ENCODE assay signal across 24 mouse cellular contexts in genomic region chr6:52276920-52277319, GRCm38 (mm10). TPM values are rescaled to one million over a fixed set of nuclear protein-coding genes. Genes with fewer than 3 reads are reported as not detected.
"Had no signal": no experiment of that assay in that cellular context is flagged by ENCODE, and none has a peak within 500 bp of the region (broad histone marks: within the 10 kb centered on the region; RNA-seq: fewer than 3 reads in every experiment).

No protein-coding gene starts in this region.

- H3K4me2 ChIP-seq: lung, embryonic 15.5 days; midbrain, embryonic 12.5 days; midbrain, embryonic 15.5 days; neural tube, embryonic 12.5 days; stomach, embryonic 15.5 days had no signal

- H3K27ac ChIP-seq: lung, embryonic 15.5 days; macrophage; midbrain, embryonic 12.5 days; midbrain, embryonic 15.5 days; neural tube, embryonic 12.5 days; stomach, embryonic 15.5 days; stomach, postnatal 0 days had no signal

- H3K4me3 ChIP-seq: lung, embryonic 15.5 days; megakaryocyte, embryonic 14.5 days; midbrain, embryonic 12.5 days; midbrain, embryonic 15.5 days; neural tube, embryonic 12.5 days; stomach, embryonic 15.5 days had no signal

- H3K9ac ChIP-seq: liver, postnatal 0 days; lung, embryonic 15.5 days; midbrain, embryonic 12.5 days; midbrain, embryonic 15.5 days; neural tube, embryonic 12.5 days; stomach, embryonic 15.5 days had no signal

- ATAC-seq: liver, postnatal 0 days; lung, postnatal 0 days; midbrain, embryonic 15.5 days had no signal

- H3K4me1 ChIP-seq: lung, embryonic 15.5 days; midbrain, embryonic 12.5 days; midbrain, embryonic 15.5 days; neural tube, embryonic 12.5 days; stomach, embryonic 15.5 days had no signal

- DNase-seq: liver, postnatal 0 days; lung, adult 2 months; lung, postnatal 14 days; lung, postnatal 36 days; right cerebral cortex, postnatal 14 days; thymus, adult 2 months; thymus, postnatal 25 days; thymus, postnatal 4 days had no signal

- H3K36me3 ChIP-seq: lung, embryonic 15.5 days; midbrain, embryonic 12.5 days; midbrain, embryonic 15.5 days; neural tube, embryonic 12.5 days; stomach, embryonic 15.5 days had no signal

- H3K9me3 ChIP-seq: megakaryocyte, embryonic 14.5 days; midbrain, embryonic 12.5 days; midbrain, embryonic 15.5 days; neural tube, embryonic 12.5 days; stomach, embryonic 15.5 days had no signal

RNA-seq across cellular contexts. Expression of gene Hoxa13, which starts 16.2 kb away (rescaled TPM):
- total RNA-seq: megakaryocyte progenitor cell, adult 5-6 weeks; midbrain, postnatal 0 days; monocyte, adult 5-6 weeks; neutrophil, adult 5-6 weeks had no signal
- polyA plus RNA-seq: liver, postnatal 0 days; lung, adult 2 months; lung, embryonic 15.5 days; lung, postnatal 0 days; macrophage; midbrain, embryonic 12.5 days; midbrain, embryonic 15.5 days; midbrain, postnatal 0 days; neural tube, embryonic 14.5 days; spleen, adult 2 months; stomach, embryonic 15.5 days; stomach, postnatal 0 days; testis, adult 2 months; thymus, adult 2 months had no signal

RNA-seq across cellular contexts. Expression of gene Hoxa11, which starts 31.3 kb away (rescaled TPM):
- total RNA-seq: megakaryocyte progenitor cell, adult 5-6 weeks; midbrain, postnatal 0 days; monocyte, adult 5-6 weeks; neutrophil, adult 5-6 weeks had no signal
- polyA plus RNA-seq: liver, postnatal 0 days; lung, adult 2 months; lung, embryonic 15.5 days; lung, postnatal 0 days; macrophage; midbrain, embryonic 12.5 days; midbrain, postnatal 0 days; spleen, adult 2 months; stomach, postnatal 0 days; testis, adult 2 months; thymus, adult 2 months had no signal

RNA-seq across cellular contexts. Expression of gene Hoxa10, which starts 36.3 kb away (rescaled TPM):
- total RNA-seq: midbrain, postnatal 0 days; monocyte, adult 5-6 weeks; neutrophil, adult 5-6 weeks had no signal
- polyA plus RNA-seq: liver, postnatal 0 days; lung, adult 2 months; lung, postnatal 0 days; macrophage; midbrain, embryonic 12.5 days; midbrain, postnatal 0 days; spleen, adult 2 months; stomach, postnatal 0 days; thymus, adult 2 months had no signal

RNA-seq across cellular contexts. Expression of gene Evx1, which starts 36.4 kb away (rescaled TPM):
- total RNA-seq: megakaryocyte progenitor cell, adult 5-6 weeks; monocyte, adult 5-6 weeks; neutrophil, adult 5-6 weeks had no signal
- polyA plus RNA-seq: liver, postnatal 0 days; lung, adult 2 months; lung, postnatal 0 days; macrophage; spleen, adult 2 months; stomach, embryonic 15.5 days; stomach, postnatal 0 days; thymus, adult 2 months had no signal

RNA-seq across cellular contexts. Expression of gene Hoxa9, which starts 46.0 kb away (rescaled TPM):
- total RNA-seq: midbrain, postnatal 0 days; monocyte, adult 5-6 weeks; neutrophil, adult 5-6 weeks had no signal
- polyA plus RNA-seq: lung, adult 2 months; midbrain, embryonic 12.5 days; midbrain, embryonic 15.5 days; midbrain, postnatal 0 days had no signal
